Mouse (Mus musculus) midbrain, embryonic 13.5 days (tissue): ENCODE results near the gene Jmjd6. TPM values are rescaled to one million over a fixed set of nuclear protein-coding genes. Genes with fewer than 3 reads are reported as not detected.
"Not testable (repeated sequence)": the region's sequence is repeated elsewhere in the genome, so short reads cannot be mapped to it uniquely, and the experiment has no call there.

Experiments
- ATAC-seq: fragments of 200-750 bp; cut with Nextera tagmentation; 2 replicates; pipeline ENCODE4 v1.8.0; 2017; ENCODE audit warnings: mild to moderate bottlenecking, moderate TSS enrichment, moderate library complexity
- H3K27ac ChIP-seq: fragments of 300-500 bp; sonication (generic); 2 replicates; pipeline ENCODE4 v1.5.1; 2015; ENCODE audit warnings: inconsistent platforms, mild to moderate bottlenecking, moderate library complexity
- H3K27me3 ChIP-seq: fragments of 300-500 bp; sonication (generic); 2 replicates; pipeline ENCODE4 v1.6.1; 2015; ENCODE audit warnings: mild to moderate bottlenecking, inconsistent platforms
- H3K36me3 ChIP-seq: fragments of 300-500 bp; sonication (generic); 2 replicates; pipeline ENCODE4 v1.6.1; 2015; ENCODE audit warnings: mild to moderate bottlenecking, inconsistent platforms
- H3K4me1 ChIP-seq: fragments of 300-500 bp; sonication (generic); replicated peaks from 2 replicates; pipeline ENCODE4 v1.6.1; 2015; ENCODE audit warnings: inconsistent platforms
- H3K4me2 ChIP-seq: fragments of 300-500 bp; sonication (generic); replicated peaks from 2 replicates; pipeline ENCODE4 v1.6.1; 2015; ENCODE audit warnings: moderate library complexity, mild to moderate bottlenecking, inconsistent platforms
- H3K4me3 ChIP-seq: fragments of 300-500 bp; sonication (generic); replicated peaks from 2 replicates; pipeline ENCODE4 v1.5.1; 2015; ENCODE audit warnings: mild to moderate bottlenecking, inconsistent platforms
- H3K9ac ChIP-seq: fragments of 300-500 bp; sonication (generic); replicated peaks from 2 replicates; pipeline ENCODE4 v1.6.1; 2015; ENCODE audit warnings: mild to moderate bottlenecking, inconsistent platforms
- H3K9me3 ChIP-seq: fragments of 300-500 bp; sonication (generic); 2 replicates; pipeline ENCODE4 v1.6.1; 2016; ENCODE audit warnings: mild to moderate bottlenecking, inconsistent platforms
- WGBS: fragments of 180-500 bp; shearing (Covaris S2); methylation state at CpG from one replicate; pipeline ENCODE4 v1.1.7; 2015; 5-methylcytosine and 5-hydroxymethylcytosine counted together
- polyA plus RNA-seq: library from polyadenylated mRNA; unstranded; fragments of >200 nt; fragmentation: Nextera tagmentation; extraction: Ambion mirVana; gene quantifications from 2 replicates; pipeline ENCODE4 v1.2.1, GENCODE M21; 2015

Gene Jmjd6
- polyA plus RNA-seq, 1 experiment from 2014 or later, result 84.0 TPM

DNA sequence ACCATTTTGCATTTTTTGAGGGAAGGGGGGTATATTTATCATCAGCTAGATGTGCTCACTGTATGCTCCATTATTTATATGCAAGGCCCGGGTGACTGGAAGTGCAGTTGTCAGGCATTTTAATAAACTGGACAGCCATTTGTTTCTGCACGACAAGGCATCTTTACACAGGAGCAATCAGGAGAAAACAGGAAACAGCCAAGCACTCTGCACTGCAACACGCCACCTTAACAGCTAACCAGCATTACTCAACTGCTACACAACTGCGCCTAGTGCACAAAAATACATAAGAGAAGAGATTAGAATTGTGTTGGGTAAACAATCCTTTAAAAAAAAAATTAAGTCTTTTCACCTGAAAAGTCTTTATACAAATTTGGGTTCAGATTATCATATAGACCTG is 6.8 kb upstream of the Jmjd6 start:
- Histone ChIP-seq H3K27me3 (no peaks in the 10 kb centered on the region), H3K4me1 (peaks cover 50% of the 10 kb centered on the region), H3K9me3 (no peaks in the 10 kb centered on the region), H3K27ac (no peak overlapping the region), H3K4me3 (peak overlapping the region; percentile 97), H3K4me2 (peak overlapping the region; percentile 94), H3K9ac (no peak overlapping the region), H3K36me3 (peaks cover 27% of the 10 kb centered on the region)
- WGBS, result 63% methylated on average over 4 of the region's 4 CpGs
- no peak for ATAC-seq

DNA sequence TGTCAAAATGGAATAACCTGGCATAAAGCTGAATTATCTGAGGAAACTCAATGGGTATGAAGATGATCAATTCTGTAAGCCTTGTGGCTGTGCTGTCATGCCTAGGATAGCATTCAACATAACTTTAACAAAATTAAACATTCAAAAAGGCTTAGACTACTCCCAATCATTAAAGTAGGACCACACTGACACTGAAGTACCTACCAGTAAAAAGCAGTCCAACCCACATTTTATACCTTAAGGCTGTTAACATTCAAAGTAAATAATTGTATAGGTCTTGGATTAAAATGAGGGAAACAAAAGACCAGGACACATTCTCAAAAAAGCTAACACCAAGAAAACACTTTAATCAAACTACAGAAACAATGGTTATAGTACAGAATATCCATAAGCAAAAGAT is 6.3 kb upstream of the Jmjd6 start:
- H3K36me3 ChIP-seq, result peaks cover 27% of the 10 kb centered on the region
- no peak overlapping the region for H3K9ac ChIP-seq
- no peak overlapping the region for H3K4me2 ChIP-seq
- H3K4me3 ChIP-seq, result no peak overlapping the region
- H3K4me1 ChIP-seq, result peaks cover 50% of the 10 kb centered on the region
- H3K27ac ChIP-seq, result no peak overlapping the region
- no peaks in the 10 kb centered on the region for H3K9me3 ChIP-seq
- ATAC-seq, result no peak
- H3K27me3 ChIP-seq, result no peaks in the 10 kb centered on the region

DNA sequence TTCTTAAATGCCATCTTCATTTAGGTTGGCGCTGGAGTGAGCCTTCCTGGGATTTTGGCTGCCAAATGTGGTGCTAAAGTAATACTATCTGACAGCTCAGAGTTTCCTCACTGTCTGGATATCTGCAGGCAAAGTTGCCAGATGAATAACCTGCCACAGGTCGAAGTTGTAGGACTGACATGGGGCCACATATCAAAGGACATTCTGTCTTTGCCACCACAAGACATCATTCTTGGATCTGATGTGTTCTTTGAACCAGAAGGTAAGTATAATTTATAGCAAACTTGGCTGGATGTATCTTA is 5.6 kb upstream of the Jmjd6 start:
- ATAC-seq, H3K4me3 ChIP-seq, H3K4me2 ChIP-seq, H3K27ac ChIP-seq, H3K9ac ChIP-seq, H3K9me3 ChIP-seq, H3K27me3 ChIP-seq: not testable (repeated sequence)
- H3K36me3 ChIP-seq, result peaks cover 27% of the 10 kb centered on the region
- 78% methylated on average over 2 of the region's 2 CpGs for WGBS
- peaks cover 52% of the 10 kb centered on the region for H3K4me1 ChIP-seq

DNA sequence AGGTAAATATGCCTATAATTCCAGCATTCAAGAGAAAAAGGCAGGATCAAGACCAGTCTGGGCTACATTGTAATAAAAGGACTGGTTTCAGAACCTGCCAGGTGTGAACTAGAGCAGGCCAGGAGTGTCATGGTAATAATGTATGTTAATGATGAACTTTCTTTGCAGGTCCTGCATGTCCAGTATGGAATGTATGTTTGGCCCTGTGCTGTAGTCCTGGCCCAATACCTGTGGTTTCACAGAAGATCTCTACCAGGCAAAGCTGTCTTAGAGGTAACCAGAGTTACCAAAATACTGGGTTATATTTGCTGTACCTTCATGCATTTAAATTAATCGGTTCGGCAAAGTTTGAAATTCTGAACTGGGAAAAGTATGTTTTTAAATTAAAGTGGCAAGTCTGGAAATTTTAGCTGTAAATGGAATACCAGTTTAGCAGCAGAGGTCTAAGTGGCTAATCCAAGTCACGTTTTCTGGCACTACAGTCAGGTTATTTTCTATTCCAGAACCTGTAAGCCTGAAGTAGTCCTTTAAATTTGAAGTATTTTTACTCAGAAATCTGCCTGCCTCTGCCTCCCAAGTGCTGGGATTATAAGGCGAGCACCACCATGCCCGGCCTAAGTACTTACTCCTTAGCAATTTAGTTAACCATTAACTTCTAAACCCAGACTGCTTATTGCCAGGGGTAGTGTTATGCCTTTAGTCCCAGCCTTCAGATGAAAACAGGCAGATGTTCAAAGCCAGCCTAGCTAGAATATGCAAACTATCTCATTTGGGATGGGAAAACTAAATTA is 5.0 kb upstream of the Jmjd6 start:
- no peak for ATAC-seq
- WGBS, result 84% methylated on average over 5 of the region's 5 CpGs
- peaks cover 53% of the 10 kb centered on the region for H3K4me1 ChIP-seq
- H3K27ac ChIP-seq, result no peak overlapping the region
- no peak overlapping the region for H3K4me3 ChIP-seq
- no peak overlapping the region for H3K4me2 ChIP-seq
- no peaks in the 10 kb centered on the region for H3K9me3 ChIP-seq
- H3K9ac ChIP-seq, result no peak overlapping the region
- H3K27me3 ChIP-seq, result no peaks in the 10 kb centered on the region
- H3K36me3 ChIP-seq, result peaks cover 27% of the 10 kb centered on the region

DNA sequence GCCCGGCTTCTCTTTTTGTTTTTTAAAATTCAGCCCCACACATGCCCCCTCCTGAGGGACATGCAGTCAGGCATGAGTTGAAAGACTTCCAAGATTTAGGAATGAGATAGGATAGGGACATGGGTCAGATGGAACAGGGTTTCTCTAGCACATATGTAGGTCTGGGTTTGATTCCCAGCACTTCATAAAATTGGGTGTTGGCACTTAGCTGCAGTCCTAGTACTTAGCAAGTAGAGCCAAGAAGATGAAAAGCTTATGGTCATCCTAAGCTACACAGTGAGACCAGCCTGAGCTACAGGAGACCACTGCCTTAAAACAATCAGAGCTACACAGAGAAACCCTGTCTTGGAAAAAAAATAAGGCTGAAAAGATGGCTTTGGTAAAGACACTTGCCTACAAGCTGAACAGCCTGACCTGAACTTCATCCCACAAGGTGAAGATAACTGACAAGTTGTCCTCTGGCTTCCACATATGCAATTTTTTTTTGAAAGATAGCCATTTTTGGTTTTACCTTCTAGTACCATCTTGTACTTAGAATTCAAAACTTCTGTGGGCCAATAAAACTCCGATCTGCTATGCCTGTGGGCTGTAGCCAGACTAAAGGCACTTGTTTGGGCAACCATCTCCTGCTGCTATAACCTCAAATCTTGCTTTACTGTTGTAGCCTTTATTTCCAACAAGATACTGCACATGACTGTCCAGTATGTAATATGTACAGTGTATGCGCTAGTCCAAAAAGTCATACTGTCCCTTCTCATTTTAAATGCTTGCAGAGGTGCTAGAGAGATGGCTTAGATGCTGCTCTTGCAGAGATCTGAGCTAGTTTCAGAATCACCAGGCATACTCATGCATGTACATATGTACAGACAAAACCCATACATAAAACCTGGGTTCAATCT is 4.2 kb upstream of the Jmjd6 start:
- Histone ChIP-seq H3K4me1 (peaks cover 53% of the 10 kb centered on the region), H3K36me3 (peaks cover 27% of the 10 kb centered on the region), H3K27me3 (no peaks in the 10 kb centered on the region), H3K9me3 (no peaks in the 10 kb centered on the region), H3K4me2 (no peak overlapping the region), H3K4me3 (no peak overlapping the region), H3K9ac (no peak overlapping the region), H3K27ac (no peak overlapping the region)
- WGBS, result 82% methylated on average over 3 of the region's 3 CpGs
- no peak for ATAC-seq

DNA sequence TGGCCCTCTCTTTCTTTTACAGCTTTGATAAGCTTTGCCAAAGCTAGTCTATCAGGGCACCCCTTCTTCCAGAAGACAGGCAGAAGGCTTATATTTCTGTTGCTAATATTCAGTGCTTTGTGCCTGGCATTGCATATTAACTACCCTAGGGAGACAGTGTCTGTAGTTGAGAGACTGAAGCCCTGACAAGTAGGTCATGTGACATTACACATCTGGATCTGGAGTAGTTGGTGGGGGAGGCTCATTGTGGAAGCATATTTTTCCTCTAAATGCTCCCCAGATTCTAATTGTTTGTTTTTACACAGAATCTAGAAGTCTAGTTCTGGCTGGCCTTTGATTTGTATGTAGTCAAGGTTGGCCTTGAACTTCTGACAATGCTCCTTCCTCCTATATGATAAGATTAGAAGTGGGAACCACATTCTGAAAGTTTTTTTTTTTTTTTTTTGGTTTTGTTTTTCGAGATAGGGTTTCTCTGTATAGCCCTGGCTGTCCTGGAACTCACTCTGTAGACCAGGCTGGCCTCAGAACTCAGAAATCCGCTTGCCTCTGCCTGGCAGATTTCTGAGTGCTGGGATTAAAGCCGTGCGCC is 3.4 kb upstream of the Jmjd6 start:
- Histone ChIP-seq H3K4me1 (peaks cover 60% of the 10 kb centered on the region), H3K27ac (0 out of 2 replicates have a peak overlapping the region, but pooled peaks have one; percentile 11), H3K4me3 (no peak overlapping the region), H3K9me3 (no peaks in the 10 kb centered on the region), H3K27me3 (no peaks in the 10 kb centered on the region), H3K9ac (no peak overlapping the region), H3K4me2 (no peak overlapping the region), H3K36me3 (peaks cover 27% of the 10 kb centered on the region)
- no peak for ATAC-seq
- 77% methylated on average over 4 of the region's 4 CpGs for WGBS

DNA sequence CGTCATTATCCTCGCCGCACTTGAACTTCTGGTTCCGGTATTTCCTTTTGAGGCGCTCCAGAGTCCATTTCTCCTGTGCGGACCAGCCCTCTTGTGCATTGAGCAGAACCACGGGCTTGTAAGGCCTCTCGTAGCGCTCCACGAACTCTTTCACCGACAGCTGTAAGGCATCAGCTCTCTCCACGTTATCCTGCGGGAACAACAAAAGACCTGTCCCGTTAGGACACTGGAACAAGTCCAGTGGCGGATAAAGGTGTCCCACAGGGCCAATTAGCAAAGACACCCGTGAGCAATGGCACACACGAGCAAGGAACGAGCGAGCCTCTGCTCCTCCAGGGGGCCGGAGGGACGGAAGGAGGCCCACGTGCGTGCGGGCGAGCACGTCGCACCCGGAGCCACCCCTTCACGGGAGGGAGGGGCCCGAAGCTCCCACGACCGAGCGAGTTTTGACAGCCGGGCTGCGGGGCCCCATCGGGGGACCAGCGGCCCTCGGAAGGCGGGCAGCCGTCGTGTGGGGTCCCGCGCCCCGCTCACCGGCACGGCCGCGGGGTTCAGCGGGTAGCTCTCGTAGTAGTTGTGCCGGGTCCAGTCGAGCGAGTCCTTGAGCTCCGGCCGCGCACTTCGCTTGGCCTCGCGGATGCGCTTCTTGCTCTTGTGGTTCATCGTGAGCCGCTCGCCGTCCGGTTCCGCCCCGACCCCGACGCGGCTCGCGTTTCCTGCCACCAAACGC is 553 bp downstream of the Jmjd6 start:
- peak; percentile 53; the same call in 1 of the 2 replicates for ATAC-seq
- Histone ChIP-seq H3K27ac (peak overlapping the region; percentile 98), H3K36me3 (peaks cover 37% of the 10 kb centered on the region), H3K9ac (peak overlapping the region; percentile 94), H3K4me2 (peak overlapping the region; percentile 90), H3K4me3 (peak overlapping the region; percentile 80), H3K4me1 (peaks cover 67% of the 10 kb centered on the region), H3K27me3 (no peaks in the 10 kb centered on the region), H3K9me3 (no peaks in the 10 kb centered on the region)
- WGBS, result under 1% methylated on average over 73 of the region's 73 CpGs

DNA sequence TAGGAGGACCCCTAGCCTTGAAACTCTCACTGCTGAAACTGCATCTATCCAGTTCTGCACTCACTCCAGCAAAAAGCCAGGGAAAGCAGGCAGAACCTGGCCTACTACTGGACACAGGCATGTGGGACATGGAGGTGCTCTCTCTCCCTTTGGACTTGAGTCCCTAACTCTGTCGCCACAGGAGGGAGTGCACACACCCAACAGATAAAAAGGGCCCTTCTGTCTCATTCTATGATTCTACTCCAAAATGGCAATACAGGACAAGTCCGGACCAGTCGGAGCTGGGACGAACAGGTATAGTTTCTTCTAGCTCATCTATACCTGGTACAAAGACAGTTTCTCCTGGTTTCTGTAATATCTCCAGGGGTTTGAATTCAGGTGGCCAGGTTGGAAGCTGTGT is 2.5 kb downstream of the Jmjd6 start:
- ATAC-seq, result no peak
- Histone ChIP-seq H3K4me1 (peaks cover 58% of the 10 kb centered on the region), H3K4me3 (peak overlapping the region; percentile 80), H3K4me2 (peak overlapping the region; percentile 90), H3K27me3 (no peaks in the 10 kb centered on the region), H3K9me3 (no peaks in the 10 kb centered on the region), H3K9ac (peak overlapping the region; percentile 94), H3K36me3 (peaks cover 55% of the 10 kb centered on the region), H3K27ac (no peak overlapping the region)
- WGBS, result 86% methylated on average over 4 of the region's 4 CpGs

DNA sequence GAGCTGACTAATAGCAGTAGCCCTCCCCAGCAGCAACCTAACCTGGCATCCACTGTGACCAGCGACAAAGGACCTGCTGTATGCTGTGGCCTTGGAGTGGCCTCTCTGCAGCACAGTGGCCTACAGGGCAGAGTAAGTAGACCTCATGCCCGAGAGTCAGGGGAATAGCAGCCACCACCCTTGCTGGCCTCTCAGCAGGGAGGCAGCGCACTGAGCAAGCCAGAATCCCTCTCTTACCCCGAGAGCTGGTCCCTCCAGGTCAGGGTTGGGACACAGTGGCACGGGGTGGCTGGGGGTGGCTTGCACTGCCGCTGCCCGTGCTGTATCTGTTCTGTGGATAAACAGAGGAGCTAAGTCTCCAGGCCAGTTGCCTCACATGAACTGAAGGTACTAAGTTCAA is 3.6 kb downstream of the Jmjd6 start:
- peak overlapping the region; percentile 22 for H3K4me2 ChIP-seq
- H3K9me3 ChIP-seq, result no peaks in the 10 kb centered on the region
- ATAC-seq, result no peak
- no peak overlapping the region for H3K4me3 ChIP-seq
- no peak overlapping the region for H3K27ac ChIP-seq
- H3K36me3 ChIP-seq, result peaks cover 66% of the 10 kb centered on the region
- H3K27me3 ChIP-seq, result no peaks in the 10 kb centered on the region
- peaks cover 47% of the 10 kb centered on the region for H3K4me1 ChIP-seq
- H3K9ac ChIP-seq, result peak overlapping the region; percentile 94; the same call in 1 of the 2 replicates
- 83% methylated on average over 7 of the region's 7 CpGs for WGBS

DNA sequence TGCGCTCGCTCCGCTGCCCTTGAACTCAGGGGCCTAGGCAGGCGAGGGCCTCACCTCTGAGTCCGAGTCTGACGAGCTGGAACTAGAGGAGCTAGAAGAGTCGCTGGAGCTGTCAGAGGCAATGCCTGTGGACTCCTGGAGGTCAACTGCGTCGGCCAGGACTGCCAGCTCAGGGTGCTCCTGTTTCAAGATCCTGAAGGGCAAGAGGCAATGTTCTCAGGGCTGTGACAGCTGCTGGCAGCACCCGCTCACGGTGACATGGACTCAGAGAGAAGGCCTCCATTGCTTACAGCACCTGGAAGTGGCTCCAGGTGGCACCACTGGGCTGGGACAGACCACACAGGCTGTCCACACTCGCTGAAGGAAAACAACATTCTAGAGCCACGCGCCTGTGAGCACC is 4.3 kb downstream of the Jmjd6 start:
- H3K9me3 ChIP-seq, result no peaks in the 10 kb centered on the region
- no peak overlapping the region for H3K4me3 ChIP-seq
- H3K9ac ChIP-seq, result peak overlapping the region; percentile 94; the same call in 1 of the 2 replicates
- WGBS, result 93% methylated on average over 14 of the region's 14 CpGs
- no peak for ATAC-seq
- no peaks in the 10 kb centered on the region for H3K27me3 ChIP-seq
- peaks cover 40% of the 10 kb centered on the region for H3K4me1 ChIP-seq
- no peak overlapping the region for H3K4me2 ChIP-seq
- H3K27ac ChIP-seq, result no peak overlapping the region
- peaks cover 73% of the 10 kb centered on the region for H3K36me3 ChIP-seq

DNA sequence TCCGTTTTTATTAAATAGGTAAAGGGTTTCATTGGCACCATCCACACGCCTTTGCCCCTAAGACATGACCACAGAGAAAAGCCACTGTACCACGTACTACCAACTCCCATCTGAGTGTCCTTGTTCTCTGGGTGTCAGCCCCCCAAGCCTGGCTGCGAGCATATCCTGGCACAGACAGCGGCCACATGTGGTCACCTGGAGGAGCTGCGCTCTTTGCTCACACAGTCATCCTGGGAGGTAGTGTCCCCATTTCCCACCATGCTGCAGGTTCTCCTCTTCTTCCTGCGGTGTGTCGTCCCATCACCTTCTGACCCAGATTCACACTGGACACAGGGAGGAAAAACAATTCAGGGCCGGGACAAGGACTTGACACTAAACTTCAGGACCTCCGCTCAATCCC is 5.8 kb downstream of the Jmjd6 start:
- H3K4me3 ChIP-seq, result no peak overlapping the region
- no peak overlapping the region for H3K9ac ChIP-seq
- H3K4me1 ChIP-seq, result peaks cover 44% of the 10 kb centered on the region
- no peak for ATAC-seq
- H3K27ac ChIP-seq, result no peak overlapping the region
- 95% methylated on average over 10 of the region's 10 CpGs for WGBS
- no peak overlapping the region for H3K4me2 ChIP-seq
- peaks cover 88% of the 10 kb centered on the region for H3K36me3 ChIP-seq
- H3K27me3 ChIP-seq, result no peaks in the 10 kb centered on the region
- H3K9me3 ChIP-seq, result no peaks in the 10 kb centered on the region
